Mouse (Mus musculus): ENCODE results near the gene Jak1.

DNA sequence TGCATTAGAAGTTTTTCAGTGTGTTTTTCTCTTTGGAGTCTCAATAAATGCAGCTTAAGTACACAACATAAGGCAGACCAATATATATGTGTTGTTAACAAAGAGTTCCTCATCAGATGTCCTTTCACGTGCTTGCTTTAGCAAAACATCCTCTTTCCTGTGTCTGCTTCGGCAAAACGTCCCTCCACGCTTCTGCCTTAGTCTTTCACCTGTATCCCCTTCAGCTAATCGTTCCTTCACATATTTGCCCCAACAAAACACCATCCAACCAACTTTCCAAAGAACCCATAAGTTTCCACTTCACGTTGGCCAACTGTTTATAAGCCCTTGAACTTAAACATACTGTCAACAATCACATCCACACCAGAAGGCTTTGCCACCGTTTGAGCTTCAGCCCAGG, 31.8 kb upstream of the Jak1 start:
- TF ChIP-seq CTCF (IDR thresholded peaks at IDR 0.05; ENCODE audit: insufficient read depth, low read length) (no peak), POLR2A (IDR thresholded peaks at IDR 0.05; ENCODE audit: borderline replicate concordance, extremely low read depth, low read depth, low read length) (no peak)

All from lung, adult 2 months (tissue).